Mouse (Mus musculus): ENCODE data around the gene Stx8.

DNA sequence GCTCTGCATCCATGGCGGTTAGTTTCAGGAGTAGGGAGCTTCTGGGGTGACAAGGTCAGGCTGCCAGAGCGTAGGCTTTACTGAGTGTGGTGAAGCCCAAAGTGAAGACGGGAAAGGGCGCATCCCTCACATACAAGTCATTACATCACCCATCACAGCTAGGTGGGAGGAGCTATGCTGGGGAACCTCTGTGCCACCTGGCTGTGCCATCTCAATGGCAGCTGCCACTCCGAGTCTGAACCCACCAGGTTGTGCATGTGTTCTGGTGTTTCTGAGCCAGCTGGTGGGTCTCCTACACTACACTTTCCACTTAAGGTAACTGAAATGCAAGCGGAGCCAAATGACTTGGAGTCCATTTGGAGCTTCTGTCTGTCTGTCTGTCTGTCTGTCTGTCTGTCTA is 261.8 kb downstream of the Stx8 start:
- no peak for TF ChIP-seq CTCF (IDR thresholded peaks at IDR 0.05; ENCODE audit: low read depth, low read length)
- no peak for TF ChIP-seq POLR2A (IDR thresholded peaks at IDR 0.05; ENCODE audit: borderline replicate concordance, low read depth, low read length)

Data from bone marrow macrophage, adult 2 months (primary cell).